Mouse (Mus musculus): ENCODE data around the gene Tex47. TPM values are rescaled to one million over a fixed set of nuclear protein-coding genes. Genes with fewer than 3 reads are reported as not detected.

Gene Tex47
- 0.09 TPM in 1 of 2 replicates, not detected in the other for polyA plus RNA-seq (2015; fragmentation: Nextera tagmentation; extraction: Ambion mirVana)

DNA sequence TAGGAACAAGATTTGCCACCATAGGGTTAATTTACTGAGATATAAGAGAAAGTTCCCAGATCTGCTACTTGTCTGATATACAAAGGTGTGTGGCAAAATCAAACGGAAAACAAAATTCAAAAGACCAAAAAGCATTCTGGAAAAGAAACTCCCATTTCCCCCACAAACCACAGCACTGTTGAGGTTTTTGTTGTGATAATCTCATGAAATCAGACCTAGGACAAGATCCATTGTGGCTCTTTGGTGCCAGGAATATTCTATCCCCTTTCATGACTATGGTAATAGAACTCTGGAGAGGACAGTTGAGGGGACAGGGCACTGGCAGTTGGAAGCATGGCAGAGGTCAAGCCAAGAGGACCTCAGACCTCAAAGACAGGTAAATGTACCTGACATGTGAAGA, at the start of gene Tex47:
Gene Tex47, plus strand, starts transcription at position 301 of the 400 bp plus-strand sequence.
- no peaks in the 10 kb centered on the region for H3K36me3 ChIP-seq (replicated peaks; ENCODE audit: insufficient read depth, low read length)
- no peaks in the 10 kb centered on the region for H3K9me3 ChIP-seq (ENCODE audit: low read length)
- WGBS (ENCODE audit: insufficient replicate concordance): 67% methylated on average over 1 of the region's 1 CpGs
- no peak within 1 kb of the TSS for H3K4me3 ChIP-seq (ENCODE audit: low read depth, low read length)
- no peak within 1 kb of the TSS for H3K9ac ChIP-seq (replicated peaks)
- TF ChIP-seq CTCF (IDR thresholded peaks at IDR 0.05; ENCODE audit: low read depth) (no peak), EP300 (IDR thresholded peaks at IDR 0.05; ENCODE audit: low read depth) (no peak)
- H3K4me2 ChIP-seq (ENCODE audit: low read depth, low read length): no peak within 1 kb of the TSS
- no peak for ATAC-seq
- no peaks in the 10 kb centered on the region for H3K27me3 ChIP-seq (ENCODE audit: insufficient read depth, low read length)
- H3K27ac ChIP-seq (ENCODE audit: low read depth): no peak within 1 kb of the TSS
- no peaks in the 10 kb centered on the region for H3K4me1 ChIP-seq (ENCODE audit: insufficient read depth)
- no peak for DNase-seq

DNA sequence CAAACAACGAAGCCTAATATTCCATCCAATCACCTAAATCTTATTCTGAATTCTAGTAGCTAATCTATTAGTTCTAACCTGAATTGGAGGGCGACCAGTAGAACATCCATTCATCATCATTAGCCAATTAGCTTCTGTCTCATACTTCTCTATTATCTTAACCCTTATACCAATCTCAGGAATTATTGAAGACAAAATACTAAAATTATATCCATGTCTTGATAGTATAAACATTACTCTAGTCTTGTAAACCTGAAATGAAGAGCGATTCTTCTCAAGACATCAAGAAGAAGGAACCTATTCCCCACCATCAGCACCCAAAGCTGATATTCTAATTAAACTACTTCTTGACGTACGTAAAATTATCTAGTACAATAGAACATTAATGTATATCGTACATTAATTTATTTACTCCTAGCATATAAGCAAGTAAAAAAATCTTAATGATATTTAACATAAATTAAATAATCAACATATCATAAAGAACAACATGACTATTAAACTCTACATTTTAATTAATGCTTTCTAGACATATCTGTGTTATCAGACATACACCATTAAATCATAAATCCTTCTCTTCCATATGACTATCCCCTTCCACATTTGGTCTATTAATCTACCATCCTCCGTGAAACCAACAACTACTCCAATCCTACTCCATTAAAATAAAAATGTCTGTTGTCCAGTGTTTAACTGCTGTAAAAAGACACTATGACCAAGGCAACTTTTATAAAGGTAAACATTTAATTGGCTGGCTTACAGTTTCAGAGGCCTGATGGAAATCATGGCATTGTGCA, 27.1 kb upstream of the Tex47 start:
- H3K4me1 ChIP-seq (ENCODE audit: insufficient read depth): no peaks in the 10 kb centered on the region
- no peaks in the 10 kb centered on the region for H3K27me3 ChIP-seq (ENCODE audit: insufficient read depth, low read length)
- H3K27ac ChIP-seq (ENCODE audit: low read depth): no peak overlapping the region
- WGBS (ENCODE audit: insufficient replicate concordance): 73% methylated on average over 7 of the region's 7 CpGs
- H3K36me3 ChIP-seq (replicated peaks; ENCODE audit: insufficient read depth, low read length): no peaks in the 10 kb centered on the region
- no peak overlapping the region for H3K9ac ChIP-seq (replicated peaks)
- H3K4me3 ChIP-seq (ENCODE audit: low read depth, low read length): no peak overlapping the region
- H3K4me2 ChIP-seq (ENCODE audit: low read depth, low read length): no peak overlapping the region
- ATAC-seq (no peak), DNase-seq (no peak)
- TF ChIP-seq EP300 (IDR thresholded peaks at IDR 0.05; ENCODE audit: low read depth) (no peak), CTCF (IDR thresholded peaks at IDR 0.05; ENCODE audit: low read depth) (no peak)
- no peaks in the 10 kb centered on the region for H3K9me3 ChIP-seq (ENCODE audit: low read length)

DNA sequence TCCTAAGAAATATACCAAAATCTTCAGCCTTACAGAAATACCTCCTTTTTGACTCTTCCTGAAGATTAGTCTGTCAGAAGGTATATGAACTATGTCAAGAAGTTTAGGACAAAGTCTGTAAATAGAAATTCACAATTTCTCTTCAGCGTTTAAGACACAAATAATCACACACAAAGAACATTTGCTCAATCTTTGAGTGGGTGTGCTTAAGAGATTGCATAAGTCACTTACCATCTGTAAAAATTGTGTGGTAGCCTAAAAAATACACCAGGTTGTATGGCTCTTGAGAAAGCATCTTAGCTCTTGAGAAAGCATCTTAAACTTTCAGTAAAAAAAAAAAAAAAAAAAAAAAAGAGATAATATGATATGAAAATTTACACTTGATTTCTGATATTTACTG, 19.6 kb upstream of the Tex47 start:
- Histone ChIP-seq H3K9me3 (ENCODE audit: low read length) (no peaks in the 10 kb centered on the region), H3K9ac (replicated peaks) (no peak overlapping the region), H3K27ac (ENCODE audit: low read depth) (no peak overlapping the region), H3K36me3 (replicated peaks; ENCODE audit: insufficient read depth, low read length) (no peaks in the 10 kb centered on the region), H3K4me1 (ENCODE audit: insufficient read depth) (no peaks in the 10 kb centered on the region), H3K4me2 (ENCODE audit: low read depth, low read length) (no peak overlapping the region), H3K4me3 (ENCODE audit: low read depth, low read length) (no peak overlapping the region), H3K27me3 (ENCODE audit: insufficient read depth, low read length) (no peaks in the 10 kb centered on the region)
- no peak for DNase-seq
- 67% methylated on average over 1 of the region's 1 CpGs for WGBS (ENCODE audit: insufficient replicate concordance)
- no peak for ATAC-seq
- no peak for TF ChIP-seq CTCF (IDR thresholded peaks at IDR 0.05; ENCODE audit: low read depth)
- no peak for TF ChIP-seq EP300 (IDR thresholded peaks at IDR 0.05; ENCODE audit: low read depth)

DNA sequence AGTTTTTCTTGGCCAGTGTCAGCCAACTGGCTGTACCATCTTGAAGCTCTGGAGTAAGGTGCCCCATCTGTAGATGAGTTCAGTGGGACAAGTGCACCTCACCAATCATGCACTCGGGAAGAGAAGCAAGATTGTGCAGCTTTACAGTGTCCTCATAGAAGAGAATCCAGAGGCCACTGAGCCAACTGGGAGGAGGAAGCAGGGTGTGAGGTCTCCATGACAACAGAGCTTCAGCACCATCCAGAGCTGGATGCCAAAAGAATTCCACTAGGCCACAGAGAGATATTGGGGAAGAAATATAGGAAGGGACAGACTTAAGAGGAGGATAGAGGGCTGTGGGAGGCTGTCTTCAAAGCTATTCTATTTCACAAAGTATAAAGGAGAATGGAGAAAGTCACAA, 950 bp upstream of the Tex47 start:
- Histone ChIP-seq H3K36me3 (replicated peaks; ENCODE audit: insufficient read depth, low read length) (no peaks in the 10 kb centered on the region), H3K9ac (replicated peaks) (no peak overlapping the region), H3K27me3 (ENCODE audit: insufficient read depth, low read length) (no peaks in the 10 kb centered on the region), H3K27ac (ENCODE audit: low read depth) (no peak overlapping the region), H3K4me2 (ENCODE audit: low read depth, low read length) (no peak overlapping the region), H3K4me3 (ENCODE audit: low read depth, low read length) (no peak overlapping the region), H3K9me3 (ENCODE audit: low read length) (no peaks in the 10 kb centered on the region), H3K4me1 (ENCODE audit: insufficient read depth) (no peaks in the 10 kb centered on the region)
- DNase-seq (no peak), ATAC-seq (no peak)
- 63% methylated on average over 1 of the region's 1 CpGs for WGBS (ENCODE audit: insufficient replicate concordance)
- no peak for TF ChIP-seq EP300 (IDR thresholded peaks at IDR 0.05; ENCODE audit: low read depth)
- no peak for TF ChIP-seq CTCF (IDR thresholded peaks at IDR 0.05; ENCODE audit: low read depth)

DNA sequence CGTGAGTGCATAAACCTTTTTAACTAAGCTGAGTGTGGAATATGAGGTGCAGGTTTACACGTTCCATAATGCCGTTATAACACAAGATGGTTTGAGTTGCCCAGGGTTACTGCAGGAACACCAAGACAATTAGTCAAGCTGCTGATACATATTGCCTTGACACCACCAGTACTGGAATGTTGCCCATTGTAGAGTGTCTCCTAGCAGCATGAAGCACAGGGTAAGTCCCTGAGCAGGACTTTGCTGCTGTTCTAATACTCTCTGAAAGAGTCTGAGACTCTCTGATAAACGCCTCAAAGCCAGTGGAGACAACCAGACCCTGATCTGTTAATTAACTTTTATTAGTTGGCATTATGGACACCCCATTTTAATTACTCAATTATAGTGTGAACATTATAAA, 21.7 kb downstream of the Tex47 start:
- no peaks in the 10 kb centered on the region for H3K4me1 ChIP-seq (ENCODE audit: insufficient read depth)
- TF ChIP-seq CTCF (IDR thresholded peaks at IDR 0.05; ENCODE audit: low read depth) (no peak), EP300 (IDR thresholded peaks at IDR 0.05; ENCODE audit: low read depth) (no peak)
- 68% methylated on average over 4 of the region's 4 CpGs for WGBS (ENCODE audit: insufficient replicate concordance)
- H3K36me3 ChIP-seq (replicated peaks; ENCODE audit: insufficient read depth, low read length): no peaks in the 10 kb centered on the region
- no peak overlapping the region for H3K9ac ChIP-seq (replicated peaks)
- no peak overlapping the region for H3K4me3 ChIP-seq (ENCODE audit: low read depth, low read length)
- no peaks in the 10 kb centered on the region for H3K9me3 ChIP-seq (ENCODE audit: low read length)
- H3K27ac ChIP-seq (ENCODE audit: low read depth): no peak overlapping the region
- DNase-seq (no peak), ATAC-seq (no peak)
- no peak overlapping the region for H3K4me2 ChIP-seq (ENCODE audit: low read depth, low read length)
- H3K27me3 ChIP-seq (ENCODE audit: insufficient read depth, low read length): no peaks in the 10 kb centered on the region

DNA sequence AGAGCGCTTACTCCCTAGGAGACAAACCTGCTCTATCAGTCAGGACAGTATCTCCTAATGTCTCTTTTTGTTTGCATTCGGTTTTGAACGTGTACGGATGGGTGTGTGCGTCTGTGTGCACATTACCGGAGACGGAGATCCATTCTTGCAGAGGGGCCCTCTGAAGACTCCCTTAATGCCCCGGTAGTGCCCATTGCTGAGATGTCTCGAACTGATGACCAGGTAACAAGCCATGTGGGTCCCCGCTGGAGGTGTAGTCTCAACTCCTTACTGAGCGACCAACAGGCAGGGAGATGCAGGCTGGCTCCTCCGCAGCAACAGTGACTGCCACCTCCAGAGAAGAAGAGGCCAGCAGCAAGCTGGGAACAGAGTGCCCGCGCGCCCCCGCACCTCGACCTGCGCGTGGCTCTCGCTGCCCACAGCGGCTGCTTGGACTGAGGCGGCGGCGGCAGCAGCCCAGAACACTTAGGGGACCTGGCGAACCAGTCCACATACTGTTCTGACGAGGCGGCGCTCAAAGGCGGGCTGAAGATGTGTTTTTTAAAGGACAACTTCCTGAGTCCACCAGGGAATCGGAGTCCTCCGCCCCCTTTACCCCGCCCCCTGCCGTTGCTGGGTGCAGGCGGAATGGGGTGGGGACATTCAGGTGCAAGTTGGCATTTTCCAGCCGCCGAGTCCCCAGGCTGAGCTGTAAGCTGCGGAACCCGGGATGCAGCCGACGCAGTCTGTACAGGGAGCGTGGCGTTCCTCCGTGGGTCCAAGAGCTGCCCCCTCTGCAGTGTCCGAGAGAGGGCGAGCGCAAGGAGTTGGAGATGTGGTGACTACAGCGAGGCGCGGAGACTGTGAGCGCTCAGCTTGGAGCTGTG, 40.5 kb downstream of the Tex47 start, which contains the start of gene Zfp804b:
Gene Zfp804b, minus strand, starts transcription at position 612 of the 866 bp plus-strand sequence.
- Histone ChIP-seq H3K27ac (ENCODE audit: low read depth) (no peak within 1 kb of the TSS), H3K36me3 (replicated peaks; ENCODE audit: insufficient read depth, low read length) (no peaks in the 10 kb centered on the region), H3K9me3 (ENCODE audit: low read length) (no peaks in the 10 kb centered on the region), H3K4me2 (ENCODE audit: low read depth, low read length) (peak within 1 kb of the TSS; percentile 72), H3K4me1 (ENCODE audit: insufficient read depth) (no peaks in the 10 kb centered on the region; the same call in 1 of the 2 replicates), H3K4me3 (ENCODE audit: low read depth, low read length) (peak within 1 kb of the TSS; percentile 41), H3K27me3 (ENCODE audit: insufficient read depth, low read length) (peaks cover 11% of the 10 kb centered on the region), H3K9ac (replicated peaks) (no peak within 1 kb of the TSS)
- ATAC-seq: no peak
- WGBS (ENCODE audit: insufficient replicate concordance): 1% methylated on average over 48 of the region's 50 CpGs
- peak; percentile 17 for DNase-seq
- TF ChIP-seq EP300 (IDR thresholded peaks at IDR 0.05; ENCODE audit: low read depth) (no peak), CTCF (IDR thresholded peaks at IDR 0.05; ENCODE audit: low read depth) (no peak)
